Mouse (Mus musculus): ENCODE measurements around the gene Epo.

Epo gene

GRCm38 (mm10) chr5:137533117-137533827 is at the start of gene Epo, which contains the start of gene Gnb2:
Epo (minus strand) TSS chr5:137533242.
Gnb2 (minus strand) TSS chr5:137533510.
- peak; percentile 90 for DNase-seq (ENCODE audit: low spot score)

GRCm38 (mm10) chr5:137582702-137583101 is 49.7 kb upstream of the Epo start:
- DNase-seq (ENCODE audit: low spot score) = no peak

DNA sequence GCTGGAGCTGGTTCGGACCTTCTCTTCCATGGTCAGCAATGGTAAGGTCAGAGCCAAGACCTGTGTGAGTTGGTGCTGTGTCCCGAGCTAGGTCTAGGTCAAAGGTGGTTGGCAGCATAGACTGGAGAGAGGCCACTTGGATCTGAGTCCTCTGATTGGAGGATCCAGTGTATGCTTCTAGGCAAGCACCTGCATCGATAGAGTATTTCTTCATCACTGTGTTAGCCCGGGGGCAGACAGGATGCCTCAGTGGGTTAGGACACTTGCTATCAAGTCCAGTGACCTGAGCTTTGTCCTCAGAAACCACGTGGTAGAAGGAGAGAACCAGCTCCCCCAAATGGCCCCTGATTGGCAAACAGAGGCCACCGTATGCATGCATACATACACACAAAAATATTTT is 47.2 kb upstream of the Epo start:
- DNase-seq (ENCODE audit: low spot score) = no peak

DNA sequence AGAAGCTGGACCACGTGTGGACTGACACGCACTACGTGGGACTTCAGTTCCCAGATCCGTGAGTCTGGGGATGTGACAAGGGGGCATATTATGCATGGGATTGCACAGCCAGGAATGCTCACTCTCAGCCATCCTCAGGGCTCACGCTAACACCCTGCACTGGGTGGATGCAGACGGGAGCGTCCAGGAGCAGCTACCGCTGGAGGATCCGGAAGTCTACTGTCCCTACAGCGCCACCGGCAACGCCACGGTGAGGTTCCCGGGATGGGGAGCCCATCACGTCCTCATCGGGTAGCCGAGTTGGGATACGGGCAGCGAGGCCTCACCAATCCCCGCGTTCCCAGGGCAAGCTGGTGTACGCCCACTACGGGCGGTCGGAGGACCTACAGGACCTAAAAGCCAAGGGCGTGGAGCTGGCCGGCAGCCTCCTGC is 41.4 kb upstream of the Epo start:
- no peak for DNase-seq (ENCODE audit: low spot score)

DNA sequence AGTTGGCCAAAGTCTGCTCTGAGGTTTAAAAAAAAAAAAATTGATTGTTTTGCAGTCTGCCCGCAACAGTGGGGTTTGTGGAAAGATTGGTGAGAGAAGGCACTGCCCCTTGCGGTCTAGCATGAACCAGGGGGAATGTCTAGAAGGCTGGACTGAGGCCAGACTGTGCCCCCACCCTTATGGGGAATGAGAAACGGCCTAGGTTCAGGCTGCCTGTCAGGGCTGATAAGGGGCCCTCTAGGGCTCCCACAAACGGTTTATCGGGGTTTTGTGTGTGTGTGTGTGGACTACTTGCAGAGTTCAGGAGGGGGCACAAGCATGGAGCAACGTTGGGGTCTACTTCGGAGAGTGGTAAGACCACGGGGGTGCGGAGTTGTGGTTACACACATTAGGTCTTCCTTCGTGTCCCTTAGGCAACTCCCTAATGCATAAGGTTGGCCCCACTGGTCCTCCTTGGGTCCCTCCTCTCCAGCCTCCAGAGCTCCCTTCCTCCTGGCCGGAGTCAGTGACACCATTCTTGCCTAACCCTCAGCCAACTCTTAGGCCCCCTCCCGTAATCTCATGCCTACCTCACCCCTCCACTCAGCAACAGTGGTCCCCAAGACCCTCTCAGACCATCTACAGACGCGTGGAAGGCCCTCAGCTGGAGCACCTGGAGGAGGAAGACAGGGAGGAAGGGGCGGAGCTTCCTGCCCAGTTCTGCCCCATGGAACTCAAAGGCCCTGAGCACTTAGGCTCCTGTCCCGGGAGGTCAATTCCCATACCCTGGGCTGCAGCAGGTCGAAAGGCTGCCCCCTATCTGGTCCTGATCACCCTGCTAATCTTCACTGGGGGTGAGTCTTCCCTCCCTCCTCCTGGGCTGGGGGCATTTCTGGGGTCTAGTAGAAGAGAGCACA is 37.9 kb upstream of the Epo start:
- no peak for DNase-seq (ENCODE audit: low spot score)

- DNase-seq (ENCODE audit: low spot score) = no peak
Measured at GRCm38 (mm10) chr5:137570181-137570580, 37.1 kb upstream of the Epo start.

DNA sequence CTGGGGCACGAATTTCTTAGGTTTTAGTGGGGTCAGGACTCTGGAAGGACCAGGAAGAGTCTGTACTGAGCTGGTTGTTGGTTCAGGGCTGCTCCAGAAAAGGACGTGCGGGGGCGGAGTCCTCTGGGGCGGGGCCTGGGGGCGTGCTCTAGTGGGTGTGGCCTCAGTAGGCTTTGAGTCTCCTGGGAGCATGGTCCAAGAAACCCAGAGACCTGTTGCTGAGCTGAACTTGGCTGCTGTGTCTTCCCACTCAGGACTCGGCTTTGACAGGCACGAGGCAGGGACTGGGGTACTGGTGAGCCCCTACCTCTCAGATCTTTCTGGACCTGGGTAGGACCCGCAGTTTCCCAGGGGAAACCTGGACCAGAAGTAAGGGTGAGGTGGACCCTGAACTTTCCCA is 36.6 kb upstream of the Epo start, which contains the start of gene Tfr2:
Tfr2 (plus strand) TSS at position 176 of the 400 bp plus-strand sequence.
- no peak for DNase-seq (ENCODE audit: low spot score)

- no peak for DNase-seq (ENCODE audit: low spot score)
Measured at GRCm38 (mm10) chr5:137569031-137569430, 36.0 kb upstream of the Epo start.

- DNase-seq (ENCODE audit: low spot score) = no peak
Measured at GRCm38 (mm10) chr5:137568223-137568798, 35.3 kb upstream of the Epo start.

DNA sequence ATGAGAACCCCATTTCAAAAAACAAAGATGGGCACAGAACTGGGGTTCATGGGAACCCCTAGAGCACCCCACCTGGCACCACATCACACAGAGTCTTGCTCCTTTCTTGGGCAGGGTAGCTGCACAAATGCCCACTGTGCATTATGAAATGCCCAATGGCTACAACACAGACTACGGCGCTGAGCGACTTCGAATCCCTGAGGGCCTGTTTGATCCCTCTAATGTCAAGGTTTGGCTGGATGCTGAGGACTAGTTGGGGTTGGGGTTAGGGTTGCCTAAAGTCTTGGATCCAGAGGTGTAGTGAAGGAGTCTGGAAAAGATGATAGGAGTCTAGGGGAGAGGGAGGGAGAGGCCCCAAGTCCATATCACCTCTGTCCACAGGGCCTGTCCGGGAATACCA is 33.4 kb upstream of the Epo start:
- no peak for DNase-seq (ENCODE audit: low spot score)

DNA sequence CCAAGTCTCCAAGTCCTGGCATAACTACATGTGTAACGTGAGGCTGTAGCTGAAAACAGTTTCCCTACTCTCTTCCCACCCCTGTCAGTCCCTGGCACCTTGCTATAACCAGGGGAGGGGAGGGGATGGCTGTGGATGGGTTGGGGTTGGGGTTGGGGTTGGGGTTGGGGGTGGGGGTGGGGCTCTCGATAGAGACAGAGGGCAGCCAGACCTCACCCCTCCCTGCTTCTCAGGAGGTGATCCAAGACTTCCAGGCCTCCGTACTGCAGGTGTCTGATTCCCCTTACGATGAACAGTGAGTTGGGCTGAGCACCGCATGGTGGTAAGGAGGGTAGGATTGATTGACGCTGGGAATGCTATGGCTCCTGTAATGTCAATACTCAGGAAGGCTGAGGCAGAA is 32.7 kb upstream of the Epo start:
- no peak for DNase-seq (ENCODE audit: low spot score)

DNA sequence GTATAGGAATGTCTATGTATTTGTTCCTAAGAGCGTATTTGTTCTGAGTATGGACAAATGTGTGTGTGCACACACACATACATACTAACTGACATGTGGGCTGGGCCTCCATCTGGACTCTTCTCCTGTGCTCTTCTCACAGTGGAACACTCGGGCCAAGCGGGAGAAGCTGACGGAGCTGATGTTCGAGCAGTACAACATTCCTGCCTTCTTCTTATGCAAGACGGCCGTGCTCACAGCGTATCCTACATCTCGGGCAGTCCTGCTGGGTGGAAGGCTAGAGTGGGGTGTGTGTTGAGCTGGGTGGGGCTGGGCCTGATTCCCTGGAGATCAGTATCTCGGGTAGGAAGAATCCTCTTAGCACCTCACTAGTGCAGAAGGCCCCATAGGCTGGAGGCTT is 29.9 kb upstream of the Epo start:
- no peak for DNase-seq (ENCODE audit: low spot score)

DNA sequence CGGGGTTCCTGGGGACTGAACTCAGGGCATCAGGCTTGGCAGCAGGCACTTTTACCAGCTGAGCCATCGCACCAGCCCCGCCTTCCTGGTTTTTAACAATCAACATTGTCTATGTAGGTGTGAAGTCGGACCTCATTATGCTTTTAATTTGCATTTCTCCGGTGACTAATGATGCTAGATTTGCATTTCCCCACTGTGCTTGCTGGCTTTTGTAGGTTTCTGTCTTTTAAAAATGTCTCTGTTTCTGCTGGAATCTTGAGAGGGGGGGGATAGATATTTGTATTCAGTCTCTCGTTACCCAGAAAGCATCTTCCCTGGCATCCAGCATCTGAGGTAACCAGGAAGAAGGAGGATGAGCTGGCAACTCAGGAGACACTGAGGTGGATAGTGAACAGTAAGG is 28.5 kb upstream of the Epo start:
- no peak for DNase-seq (ENCODE audit: low spot score)

GRCm38 (mm10) chr5:137553898-137554297 is 20.9 kb upstream of the Epo start:
- DNase-seq (ENCODE audit: low spot score) = no peak

- no peak for DNase-seq (ENCODE audit: low spot score)
Measured at GRCm38 (mm10) chr5:137553411-137553837, 20.4 kb upstream of the Epo start, which contains the start of gene Actl6b. Actl6b (plus strand) TSS chr5:137553517.

DNA sequence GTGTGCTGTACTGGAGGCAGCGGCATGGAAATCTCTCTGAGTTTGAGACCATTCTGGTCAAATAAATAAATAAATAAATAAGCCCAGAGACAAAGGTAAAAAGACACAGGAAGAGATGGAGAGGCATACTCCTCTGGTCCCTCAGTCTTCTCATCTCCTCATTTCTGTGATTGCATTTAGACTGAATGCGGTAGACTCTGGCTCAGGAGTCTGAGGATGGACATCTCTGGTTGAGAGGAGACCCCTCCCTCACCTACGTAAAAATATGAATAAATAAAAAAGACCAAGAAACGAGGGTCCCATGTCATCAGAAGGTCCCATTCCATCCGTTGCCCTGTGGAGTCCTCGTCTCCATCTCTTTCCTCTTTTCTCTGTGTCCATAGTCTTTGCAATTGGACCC is 20.0 kb upstream of the Epo start:
- no peak for DNase-seq (ENCODE audit: low spot score)

- DNase-seq (ENCODE audit: low spot score) = no peak
Measured at GRCm38 (mm10) chr5:137551119-137551518, 18.1 kb upstream of the Epo start.

GRCm38 (mm10) chr5:137549840-137550239 is 16.8 kb upstream of the Epo start:
- no peak for DNase-seq (ENCODE audit: low spot score)

DNA sequence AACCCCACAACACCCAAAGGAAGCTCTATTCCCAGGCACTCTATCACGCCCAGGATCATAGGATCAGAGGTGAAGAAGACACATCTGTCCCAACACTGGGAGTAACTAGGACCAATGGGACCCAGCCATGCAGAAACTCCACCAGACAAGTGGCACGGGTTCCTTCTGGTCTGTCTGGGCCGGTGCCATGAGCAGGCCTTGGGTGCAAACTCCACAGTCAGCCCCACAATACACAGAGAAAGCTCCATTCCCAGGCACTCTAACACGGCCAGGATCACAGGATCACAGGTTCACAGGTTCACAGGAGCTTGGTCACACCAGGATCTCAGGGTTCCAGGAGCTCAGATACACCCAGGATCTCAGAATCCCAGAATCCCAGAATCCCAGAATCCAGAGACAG is 12.6 kb upstream of the Epo start:
- DNase-seq (ENCODE audit: low spot score) = no peak

DNA sequence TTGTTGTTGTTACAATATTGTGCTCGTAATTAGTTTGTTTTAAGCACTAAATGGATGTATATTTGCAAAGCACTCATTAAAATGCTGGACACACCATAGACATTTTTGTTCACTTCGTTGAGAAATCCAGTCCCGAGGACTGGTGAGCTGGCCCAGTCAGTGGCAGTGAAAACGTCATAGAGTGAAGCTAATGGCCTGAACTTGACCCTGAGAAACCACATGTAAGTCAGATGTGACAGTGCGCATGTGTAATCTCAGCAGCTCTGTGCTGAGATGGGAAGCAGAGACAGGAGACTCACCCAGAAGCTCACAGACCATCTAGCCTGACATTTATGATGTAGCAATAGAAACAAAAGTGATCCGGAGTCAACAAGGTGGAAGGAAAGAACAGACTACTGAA is 11.9 kb upstream of the Epo start:
- DNase-seq (ENCODE audit: low spot score) = no peak

DNA sequence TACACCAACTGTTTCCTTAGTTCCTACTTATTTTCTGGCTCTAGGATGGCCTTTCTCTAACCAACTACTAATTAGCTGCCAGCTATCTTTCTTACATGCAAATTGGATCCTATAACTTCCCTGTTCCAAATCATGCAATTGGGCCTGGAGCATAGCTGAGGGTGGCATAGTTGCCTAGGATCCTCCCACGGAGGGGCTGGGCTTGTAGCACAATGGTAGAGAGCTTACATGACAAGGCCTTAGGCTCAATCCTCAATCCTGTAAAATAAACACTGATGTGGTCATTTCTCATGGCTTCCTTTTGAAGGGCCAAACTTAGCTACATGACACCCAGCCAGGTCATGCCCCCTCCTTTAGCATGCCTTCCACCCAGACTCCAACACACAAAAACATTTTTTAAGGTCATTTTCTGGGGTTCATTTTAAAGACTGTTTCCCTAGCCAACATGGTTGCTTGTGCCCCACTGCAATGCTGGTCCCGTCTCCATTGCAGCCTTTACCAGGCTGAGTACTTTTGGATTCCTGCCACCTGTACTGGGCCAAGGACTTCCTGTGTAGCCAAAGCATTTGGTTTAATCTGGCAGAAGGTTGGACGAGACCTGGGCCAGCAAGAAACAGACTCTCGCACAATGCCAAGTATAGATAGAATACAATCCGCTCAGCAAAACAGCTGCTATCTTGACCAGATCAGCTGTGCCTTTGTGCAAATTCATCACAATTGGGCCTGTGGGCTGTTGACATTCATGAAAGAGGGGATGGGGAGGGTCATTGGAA is 8.9 kb upstream of the Epo start:
- no peak for DNase-seq (ENCODE audit: low spot score)

DNA sequence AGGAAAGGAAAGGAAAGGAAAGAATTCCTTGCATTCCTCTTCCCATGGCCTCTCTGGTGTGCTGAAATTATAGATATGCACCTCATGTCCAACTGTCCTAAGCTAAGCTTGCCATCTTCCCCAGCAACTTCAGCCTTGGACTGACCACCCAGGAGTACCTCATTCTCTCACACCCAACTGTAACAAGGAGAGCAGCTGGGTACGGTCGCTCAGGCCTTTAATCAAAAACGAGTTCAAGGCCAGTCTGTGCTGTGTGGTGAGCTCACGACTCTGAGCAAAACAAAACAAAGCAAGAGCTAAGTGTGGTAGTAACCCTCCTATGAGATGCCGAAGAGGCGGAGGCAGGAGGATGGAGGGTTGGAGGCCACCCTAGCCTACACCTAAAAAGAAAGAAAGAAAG is 7.9 kb upstream of the Epo start:
- DNase-seq (ENCODE audit: low spot score) = no peak

Data from urinary bladder, postnatal 10 days (tissue).